Mouse (Mus musculus) heart, adult 9 months (tissue): ENCODE measurements around the gene Rhpn2.
"Not testable (repeated sequence)": the region's sequence is repeated elsewhere in the genome, so short reads cannot be mapped to it uniquely, and the experiment has no call there.

Experiments used
- DNase-seq, 2 experiments: peaks; one replicate each; pipeline ENCODE4 v3.0.0; 2022; ENCODE audit warnings: low spot score in 2 of 2

The Rhpn2 gene

DNA sequence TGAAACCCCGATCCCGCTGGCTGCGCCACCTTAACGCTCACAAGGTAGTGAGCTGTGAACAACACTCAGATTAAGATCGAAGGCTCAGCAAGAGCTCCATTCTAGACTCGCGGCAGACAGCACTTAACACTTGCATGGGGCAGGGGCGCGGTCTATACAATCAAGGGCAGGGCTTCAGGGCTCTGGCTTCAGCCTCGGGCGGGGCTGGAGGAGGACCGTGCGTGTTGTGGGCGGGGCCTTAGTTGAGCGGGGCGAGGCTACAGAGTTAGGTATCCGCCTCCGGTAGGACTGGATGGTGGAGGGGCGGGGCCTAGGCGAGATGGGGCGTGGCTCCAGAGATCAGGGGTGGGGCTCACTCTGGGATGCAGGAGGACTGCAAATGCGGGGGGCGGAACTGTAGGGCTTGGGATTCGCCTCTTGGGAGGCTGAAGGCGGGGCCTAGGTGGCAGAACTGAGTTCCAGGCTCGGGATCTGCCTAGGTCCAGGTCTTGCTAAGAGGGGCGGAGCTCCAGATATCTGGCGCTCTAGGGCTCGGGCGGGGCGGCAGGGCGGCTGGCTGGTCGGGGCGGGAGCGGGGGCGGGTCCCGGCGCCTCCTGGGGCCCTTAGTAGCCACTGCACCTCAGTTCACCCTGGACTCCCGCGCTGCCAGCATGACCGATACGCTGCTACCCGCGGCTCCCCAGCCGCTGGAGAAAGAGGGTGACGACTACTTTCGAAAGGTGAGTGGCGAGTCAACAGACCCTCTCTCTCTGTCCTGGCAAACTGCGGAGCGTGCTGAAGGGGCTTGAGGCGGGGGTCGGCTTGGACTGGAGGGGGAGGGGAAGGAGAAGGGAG is at the start of gene Rhpn2:
Rhpn2 (plus strand) TSS at position 479 of the 835 bp plus-strand sequence.
- peak; percentile 98 to 100 for DNase-seq

DNA sequence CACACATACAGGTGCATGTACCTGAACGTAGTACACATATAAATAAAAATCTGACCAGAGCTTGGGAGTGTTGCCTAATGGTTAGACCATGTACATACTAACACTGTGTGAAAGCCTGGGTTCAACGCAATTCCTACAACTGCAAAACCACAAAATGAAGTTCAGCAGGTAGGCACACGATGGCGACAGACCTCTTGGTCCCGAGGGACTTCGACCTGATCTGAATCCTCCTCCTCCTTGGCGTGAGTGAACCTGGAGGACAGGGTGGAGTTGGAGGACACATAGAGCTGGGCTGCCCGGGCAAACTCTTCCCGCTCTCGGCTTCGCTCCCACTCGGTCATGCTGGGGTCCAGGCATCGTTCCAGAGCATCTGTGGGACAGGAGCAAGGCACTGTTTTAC is 40.5 kb upstream of the Rhpn2 start:
- no peak for DNase-seq

DNA sequence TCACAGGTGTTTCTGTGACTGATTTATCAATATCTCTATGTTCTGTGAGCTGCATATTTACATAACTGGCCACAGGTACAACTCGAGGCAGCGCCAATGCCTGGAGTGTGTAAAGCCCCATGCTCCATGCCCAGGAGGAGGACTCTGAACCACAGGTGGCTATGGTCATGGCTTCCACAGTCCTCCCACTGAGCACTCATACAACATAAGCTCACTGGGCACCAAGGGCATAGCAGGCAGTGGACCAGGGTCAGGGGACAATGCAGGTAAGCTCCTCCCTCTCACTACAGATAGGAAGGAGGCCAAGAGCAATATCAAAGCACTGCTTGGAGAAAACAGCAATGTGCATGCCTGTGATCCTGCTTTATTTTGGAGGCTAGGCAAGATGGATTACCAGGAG is 38.3 kb upstream of the Rhpn2 start:
- no peak for DNase-seq

DNA sequence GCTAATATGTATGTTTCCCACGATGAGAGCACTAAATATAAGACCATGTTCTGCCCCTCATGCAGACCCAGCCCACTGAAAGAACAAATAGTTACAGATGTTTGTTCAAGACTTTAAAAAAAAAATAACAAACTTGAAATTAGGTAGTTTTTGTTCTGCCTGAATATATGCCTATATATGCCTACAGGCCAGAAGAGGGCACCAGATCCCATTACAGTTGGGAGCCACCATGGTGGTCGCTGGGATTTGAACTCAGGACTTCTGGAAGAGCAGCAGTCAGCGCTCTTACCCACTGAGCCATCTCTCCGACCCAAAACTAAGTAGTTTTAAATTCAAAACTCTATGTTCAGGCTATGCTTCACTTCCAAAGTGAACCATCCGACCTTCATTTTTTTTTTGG is 36.1 kb upstream of the Rhpn2 start:
- no peak for DNase-seq

DNA sequence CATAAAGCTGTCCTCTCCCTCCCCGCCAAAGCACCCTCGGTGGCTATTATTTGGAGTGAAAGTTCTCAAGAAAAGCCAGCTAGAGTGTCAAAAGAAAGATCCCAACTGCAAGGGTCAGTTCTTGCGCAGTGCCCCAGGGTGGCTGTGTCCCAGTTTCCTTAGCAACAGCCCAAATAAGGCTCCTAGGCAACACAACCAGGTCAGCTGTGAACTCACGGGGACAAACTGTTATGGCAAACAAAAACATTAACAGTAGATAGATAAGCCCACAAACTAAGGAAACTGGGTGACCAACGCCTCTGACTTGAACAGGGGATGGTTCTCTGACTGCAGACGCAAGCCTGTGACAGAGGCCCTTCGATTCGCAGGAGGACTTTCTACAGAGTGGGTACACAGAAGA is 34.3 kb upstream of the Rhpn2 start:
- peak in 1 of 2 experiments; percentile 16 for DNase-seq

DNA sequence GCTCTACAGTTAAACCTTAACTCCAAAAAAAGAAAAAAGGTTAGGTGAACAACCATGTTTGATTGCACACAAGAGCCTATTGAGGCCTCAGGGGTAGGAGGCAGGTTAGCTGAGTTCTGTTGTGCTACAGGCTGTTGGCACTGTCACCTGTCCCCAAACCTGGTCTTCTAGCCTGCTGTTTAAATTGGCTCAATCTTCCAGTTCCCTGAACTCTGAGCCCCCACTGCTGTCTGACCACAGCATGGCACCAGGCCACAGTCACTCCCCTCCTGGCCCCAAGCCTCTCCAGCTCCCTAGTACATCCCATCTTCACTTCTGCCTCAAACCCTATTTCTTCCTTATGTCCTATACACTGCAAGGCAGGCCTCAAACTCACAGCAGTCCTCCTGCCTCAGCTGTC is 33.2 kb upstream of the Rhpn2 start:
- DNase-seq, result no peak

DNA sequence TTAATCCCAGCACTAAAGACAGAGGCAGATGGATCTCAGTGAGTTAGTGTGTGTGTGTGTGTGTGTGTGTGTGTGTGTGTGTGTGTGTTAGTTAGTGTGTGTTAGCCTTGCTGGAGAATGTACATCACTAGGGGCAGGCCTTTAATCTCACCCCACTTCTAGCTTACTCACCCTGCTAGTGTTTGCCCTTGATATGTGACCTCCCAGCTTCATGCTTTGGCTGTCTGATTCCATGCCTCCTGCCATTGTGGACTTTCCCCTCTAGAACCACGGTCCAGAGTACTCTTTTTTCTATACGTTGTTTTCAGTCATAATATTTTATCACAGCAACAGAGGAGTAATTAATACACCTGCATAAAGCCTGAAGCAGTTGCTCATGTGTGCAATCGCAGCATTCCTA is 22.8 kb upstream of the Rhpn2 start:
- DNase-seq, result no peak

DNA sequence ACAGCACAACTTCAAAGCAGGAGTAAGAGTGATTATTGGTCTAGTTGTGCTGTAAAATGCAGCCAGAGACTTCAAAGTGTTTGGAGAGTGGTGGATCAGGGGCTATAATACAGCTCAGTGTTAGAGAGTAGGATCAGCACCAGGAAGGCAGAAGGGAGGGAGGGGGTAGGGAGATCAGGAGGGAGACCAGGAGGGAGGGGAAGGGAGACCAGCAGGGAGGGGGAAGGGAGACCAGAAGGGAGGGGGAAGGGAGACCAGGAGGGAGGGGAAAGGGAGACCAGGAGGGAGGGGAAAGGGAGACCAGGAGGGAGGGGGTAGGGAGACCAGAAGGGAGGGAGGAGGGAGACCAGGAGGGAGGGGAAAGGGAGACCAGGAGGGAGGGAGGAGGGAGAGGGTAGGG is 19.8 kb upstream of the Rhpn2 start:
- DNase-seq, result no peak

DNA sequence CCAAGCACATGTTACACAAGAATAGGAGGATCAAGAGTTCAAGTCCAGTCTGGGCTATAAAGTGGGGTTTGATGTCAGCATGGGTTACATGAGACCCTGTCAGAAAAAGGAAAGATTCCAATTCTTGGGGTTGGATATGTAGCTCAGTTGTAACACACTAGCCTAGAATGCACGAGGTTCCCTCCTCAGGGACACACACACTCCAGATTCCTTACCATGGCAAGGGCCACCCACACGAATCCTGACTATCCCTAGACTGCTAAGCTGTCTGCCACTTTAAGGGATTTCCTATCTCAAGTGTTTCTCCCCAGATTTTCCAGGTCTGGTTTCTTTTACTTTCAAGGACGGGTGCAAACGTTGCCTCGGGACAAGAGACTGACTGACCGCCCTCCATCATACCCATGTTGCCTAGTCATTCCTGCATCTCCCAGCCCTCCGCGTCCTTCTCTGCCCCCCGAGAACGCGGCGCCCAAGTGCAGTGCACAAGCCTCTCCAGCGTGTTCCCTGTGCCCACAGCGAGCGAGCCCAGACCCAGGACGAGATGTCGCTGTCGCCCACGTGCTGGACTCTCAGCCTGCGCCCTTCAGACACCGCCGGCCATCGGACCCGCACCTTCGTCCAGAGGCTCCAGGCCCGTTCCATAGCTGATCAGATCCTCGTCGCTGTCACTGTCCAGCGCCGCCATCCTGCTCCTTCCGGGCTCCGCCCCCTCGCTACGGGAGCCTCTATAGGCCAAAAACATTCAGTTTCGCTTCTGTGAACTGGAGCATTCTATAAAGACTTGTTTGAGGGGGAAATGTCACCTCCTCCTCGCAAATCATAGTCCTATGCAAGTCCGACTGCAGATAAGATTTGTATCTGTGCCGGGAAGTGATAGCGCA is 16.0 kb upstream of the Rhpn2 start, which contains the start of gene Gpatch1:
Gpatch1 (minus strand) TSS at position 712 of the 881 bp plus-strand sequence.
- peak; percentile 78 to 92 for DNase-seq

DNA sequence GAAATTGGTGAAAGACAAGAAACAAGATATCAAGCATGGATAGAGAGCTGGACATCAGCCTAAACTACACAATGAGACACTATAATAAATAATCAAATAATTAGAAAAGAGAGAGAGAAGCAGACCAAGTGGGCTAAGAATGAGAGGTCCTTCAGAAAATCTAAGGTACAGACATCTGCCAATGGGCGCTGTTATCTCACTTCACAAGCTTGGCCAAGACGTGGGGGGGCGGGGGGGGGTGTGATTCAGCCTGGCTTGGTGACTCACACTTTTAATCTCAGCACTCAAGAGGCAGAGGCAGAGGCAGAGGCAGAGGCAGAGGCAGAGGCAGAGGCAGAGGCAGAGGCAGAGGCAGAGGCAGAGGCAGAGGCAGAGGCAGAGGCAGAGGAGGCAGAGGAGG is 14.7 kb upstream of the Rhpn2 start:
- DNase-seq, result not testable (repeated sequence)

DNA sequence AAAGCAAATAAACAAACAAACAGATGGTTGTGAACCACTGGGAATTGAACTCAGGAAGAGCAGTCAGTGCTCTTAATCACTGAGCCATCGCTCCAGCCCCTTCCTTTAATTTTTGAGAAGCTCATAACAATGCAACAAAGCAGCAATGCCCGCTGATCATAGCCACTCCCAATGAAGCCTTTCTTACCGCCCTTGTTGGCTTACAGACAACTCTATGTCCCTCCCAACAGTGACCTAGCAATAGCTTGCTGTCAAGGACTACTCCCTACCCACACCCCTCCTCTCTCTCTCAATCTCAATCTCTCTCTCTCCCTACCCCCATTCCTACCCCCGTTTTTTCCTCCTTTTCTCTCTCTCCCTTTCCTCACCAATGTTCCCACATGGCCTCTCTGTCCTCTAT is 14.2 kb upstream of the Rhpn2 start:
- DNase-seq, result no peak

DNA sequence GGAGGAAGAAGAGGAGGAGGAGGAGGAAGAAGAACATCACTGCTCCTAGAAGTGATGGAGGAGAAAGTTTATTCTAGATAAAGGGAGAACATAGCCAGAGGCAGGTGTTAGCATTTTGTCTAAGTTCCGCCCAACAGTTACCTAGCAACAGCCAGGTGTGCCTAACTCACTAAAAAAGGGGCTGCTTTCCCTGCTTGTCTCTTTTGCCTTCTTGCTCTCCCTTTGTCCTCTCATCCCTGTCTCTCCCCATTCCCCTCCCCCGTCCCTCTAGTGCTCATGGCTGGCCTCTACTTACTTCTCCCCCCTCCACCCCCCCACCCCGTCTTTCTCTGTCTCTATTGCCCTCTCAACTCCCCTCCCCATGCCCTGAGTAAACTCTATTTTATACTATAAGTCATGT is 11.8 kb upstream of the Rhpn2 start:
- DNase-seq, result no peak

DNA sequence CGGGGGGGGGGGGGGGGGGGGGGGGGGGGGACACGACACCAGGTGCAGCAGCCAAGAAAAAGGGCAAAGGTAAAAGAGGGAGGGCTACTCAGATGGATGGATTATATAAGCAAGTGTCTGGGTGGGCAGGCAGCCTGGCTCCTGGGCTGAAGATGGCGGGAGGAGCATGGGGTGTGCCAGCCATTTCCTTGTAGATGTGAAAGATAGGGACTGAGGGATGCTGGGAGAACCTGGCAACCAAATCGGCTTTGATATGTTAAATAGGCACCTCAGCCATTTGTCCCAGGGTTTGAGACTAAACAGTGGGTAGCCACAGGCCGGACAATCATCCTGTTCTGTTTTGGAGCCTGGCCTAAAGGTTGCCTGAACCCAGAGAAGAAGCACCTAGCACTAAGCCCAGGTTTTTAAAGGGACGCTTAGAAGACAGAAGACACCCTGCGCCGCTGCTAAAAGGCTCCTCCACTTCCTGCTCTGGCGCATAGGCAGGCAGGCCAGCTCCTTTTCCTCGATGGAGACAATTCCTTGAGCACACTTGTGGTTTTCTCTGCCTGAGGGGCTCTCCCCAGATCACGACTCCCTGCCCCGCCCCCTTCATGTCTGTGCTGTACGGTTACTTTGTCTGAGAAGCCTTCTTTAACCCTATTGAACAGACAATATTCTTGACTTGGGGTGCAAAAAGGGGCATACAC is 11.1 kb upstream of the Rhpn2 start:
- no peak for DNase-seq

DNA sequence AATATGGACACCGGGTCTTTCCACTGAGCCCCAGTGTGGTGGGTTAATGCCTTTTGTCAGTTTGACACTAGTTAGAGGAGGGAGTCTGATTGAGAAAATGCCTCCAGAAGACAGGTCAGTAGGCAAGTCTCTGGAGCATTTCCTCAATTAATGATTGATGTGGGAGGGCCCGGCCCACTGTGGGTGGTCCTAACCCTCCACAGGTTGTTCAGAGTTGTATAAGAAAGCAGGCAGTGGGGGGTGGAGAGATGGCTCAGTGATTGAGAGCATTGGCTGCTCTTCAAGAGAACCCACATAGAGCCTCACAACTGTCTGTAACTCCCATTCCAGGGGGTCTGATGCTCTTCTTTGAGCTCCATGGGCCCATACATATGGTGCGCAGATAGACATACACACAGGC is 2.4 kb upstream of the Rhpn2 start:
- no peak for DNase-seq

DNA sequence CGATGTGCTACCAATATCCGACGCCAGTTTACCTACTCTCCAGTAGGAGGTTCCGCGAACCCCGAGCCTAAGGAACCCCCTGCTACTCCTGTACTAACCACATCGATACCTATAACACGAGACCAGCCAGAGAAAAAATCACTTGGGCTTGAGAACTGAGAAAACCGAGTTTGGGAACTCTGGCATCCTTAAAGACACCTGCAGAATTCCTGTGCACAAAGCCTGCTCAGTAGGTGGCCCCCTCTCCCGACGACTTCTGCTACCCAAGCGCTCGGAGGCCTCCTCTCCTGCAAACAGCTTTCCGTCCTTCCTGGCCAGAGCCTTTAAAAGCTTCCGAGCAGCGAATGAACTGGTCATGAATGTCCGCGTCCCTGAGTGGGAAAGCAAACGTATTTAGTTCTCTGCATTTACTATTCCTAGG is 729 bp upstream of the Rhpn2 start:
- peak; percentile 35 to 44 for DNase-seq

DNA sequence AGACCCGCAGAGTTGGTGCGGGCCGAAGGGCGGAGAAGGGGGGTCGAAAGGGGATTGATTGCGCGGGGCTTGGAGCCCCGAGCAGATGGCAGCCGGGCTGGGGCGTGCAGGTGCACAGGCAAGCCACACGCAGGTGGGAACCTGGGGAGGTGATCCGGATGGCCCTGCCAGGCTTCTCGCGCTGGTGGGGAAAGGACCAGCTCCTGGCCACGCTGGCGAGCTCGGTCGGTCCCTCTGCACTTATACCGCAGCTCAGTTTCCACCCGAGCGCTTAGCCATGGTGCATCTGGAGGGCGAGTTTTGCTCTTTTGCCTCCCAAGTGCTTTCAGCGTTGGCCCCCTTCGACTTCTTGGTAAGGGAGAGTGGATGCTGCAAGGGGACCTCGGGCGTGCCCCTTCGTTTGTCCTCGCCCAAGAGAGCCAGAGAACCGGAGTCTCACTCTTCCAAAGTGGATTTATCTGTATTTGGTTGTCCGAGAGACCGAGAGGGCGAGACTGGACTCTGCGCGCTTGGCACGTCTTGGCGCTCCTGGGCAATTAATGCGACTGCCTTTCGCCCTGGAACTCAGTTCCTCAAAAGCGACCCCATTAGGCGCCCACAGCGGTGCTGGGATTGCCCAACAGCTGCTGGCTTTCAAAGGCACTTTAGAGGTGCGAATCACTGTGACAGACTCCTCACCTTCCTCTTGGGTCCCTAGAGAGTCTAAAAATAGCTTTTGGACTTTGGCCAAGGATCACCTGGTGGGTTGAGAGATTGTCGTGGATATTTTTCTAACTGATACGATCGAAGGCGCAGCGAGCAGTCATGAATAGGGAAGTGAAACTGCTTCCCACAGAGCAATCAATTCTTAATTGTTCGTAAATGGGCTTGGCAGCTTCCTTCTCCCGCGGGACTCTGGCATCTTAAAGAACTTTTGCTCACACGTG is 820 bp downstream of the Rhpn2 start:
- peak; percentile 48 to 49 for DNase-seq

DNA sequence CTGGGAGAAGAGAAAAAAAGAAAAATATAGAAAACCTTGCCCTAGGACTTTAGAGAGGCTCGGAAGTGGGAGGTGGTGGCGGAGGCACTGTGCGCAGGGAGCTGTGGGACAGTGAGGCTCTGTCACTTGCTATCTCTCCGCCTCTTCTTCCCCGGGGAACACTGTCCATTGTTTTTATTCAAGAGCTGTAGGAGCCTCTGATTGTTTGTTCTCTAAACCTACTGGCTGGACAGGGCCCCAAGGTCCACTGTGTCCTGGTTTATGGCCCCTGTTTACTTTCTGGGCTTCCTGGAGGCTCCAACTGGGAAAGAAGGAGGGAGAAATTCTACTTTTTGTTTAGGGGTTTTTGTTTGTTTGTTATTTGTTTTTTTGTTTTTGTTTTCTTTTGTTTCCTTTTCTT is 6.2 kb downstream of the Rhpn2 start:
- DNase-seq, result no peak

DNA sequence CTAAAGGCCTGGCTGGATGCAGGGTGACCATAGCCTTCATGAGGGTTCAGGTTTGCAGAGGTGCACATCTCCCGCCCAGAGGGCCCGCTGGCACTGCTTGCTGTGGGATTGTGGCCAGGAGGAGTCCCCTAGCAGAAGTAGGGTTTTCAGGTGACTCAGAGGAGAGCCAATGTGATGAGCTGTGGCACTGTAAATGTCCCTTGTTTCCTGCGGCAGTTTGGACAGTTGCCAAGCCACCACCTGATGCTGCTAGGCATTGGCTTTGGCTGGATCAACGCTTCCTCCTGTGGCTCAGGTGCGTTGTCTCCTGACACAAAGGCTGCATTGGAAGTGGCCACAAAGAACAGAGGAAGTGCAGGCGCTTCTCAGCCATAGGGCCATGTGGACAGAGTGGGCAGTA is 7.3 kb downstream of the Rhpn2 start:
- DNase-seq, result no peak

DNA sequence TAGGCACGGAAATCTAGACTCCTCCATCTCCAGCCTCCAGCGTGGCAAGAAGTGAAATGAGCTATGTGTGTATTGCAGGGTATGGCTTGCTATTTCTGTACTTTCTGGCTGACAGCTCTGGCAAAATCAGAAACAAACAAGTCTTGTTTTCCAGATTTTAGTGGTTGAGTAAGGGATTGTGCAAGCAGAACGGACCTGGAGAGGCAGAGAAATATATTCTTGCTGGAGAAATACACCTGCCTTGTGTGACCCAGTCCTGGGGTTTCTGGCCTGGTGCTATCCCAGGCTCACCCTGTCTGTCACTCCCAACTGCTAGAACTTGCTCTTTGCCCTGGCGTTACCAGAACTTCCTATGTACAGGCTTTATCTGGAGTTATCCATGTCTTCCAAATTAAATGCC is 8.5 kb downstream of the Rhpn2 start:
- no peak for DNase-seq

DNA sequence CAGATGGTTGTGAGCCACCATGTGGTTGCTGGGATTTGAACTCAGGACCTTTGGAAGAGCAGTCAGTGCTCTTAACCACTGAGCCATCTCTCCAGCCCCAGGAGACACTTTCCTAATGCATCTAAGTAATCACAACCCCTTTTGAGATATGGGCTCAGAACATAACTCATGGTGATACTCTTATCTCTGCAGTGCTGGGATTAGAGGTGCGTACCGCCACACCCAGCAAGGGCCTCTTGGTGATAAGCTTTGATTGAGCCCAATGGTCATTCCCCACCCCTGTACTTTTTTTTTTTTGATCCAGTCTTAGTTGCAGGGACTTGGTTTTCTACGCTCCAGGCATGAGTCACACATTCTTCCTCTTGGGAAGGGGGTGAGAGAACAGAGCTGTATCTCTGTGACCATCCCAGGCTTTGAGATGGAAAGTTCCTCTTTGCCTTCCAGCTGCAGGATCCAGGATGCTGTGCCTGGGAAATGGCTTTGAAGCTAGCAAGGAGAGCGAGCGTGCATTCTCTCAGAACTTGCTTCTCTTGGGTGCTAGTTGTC is 10.9 kb downstream of the Rhpn2 start:
- DNase-seq, result no peak
